Mouse (Mus musculus): Measurements from ENCODE around the gene Dis3l2.
A peak's percentile ranks its signal among the peaks of the same experiment; 100 is the strongest.

The Dis3l2 gene

DNA sequence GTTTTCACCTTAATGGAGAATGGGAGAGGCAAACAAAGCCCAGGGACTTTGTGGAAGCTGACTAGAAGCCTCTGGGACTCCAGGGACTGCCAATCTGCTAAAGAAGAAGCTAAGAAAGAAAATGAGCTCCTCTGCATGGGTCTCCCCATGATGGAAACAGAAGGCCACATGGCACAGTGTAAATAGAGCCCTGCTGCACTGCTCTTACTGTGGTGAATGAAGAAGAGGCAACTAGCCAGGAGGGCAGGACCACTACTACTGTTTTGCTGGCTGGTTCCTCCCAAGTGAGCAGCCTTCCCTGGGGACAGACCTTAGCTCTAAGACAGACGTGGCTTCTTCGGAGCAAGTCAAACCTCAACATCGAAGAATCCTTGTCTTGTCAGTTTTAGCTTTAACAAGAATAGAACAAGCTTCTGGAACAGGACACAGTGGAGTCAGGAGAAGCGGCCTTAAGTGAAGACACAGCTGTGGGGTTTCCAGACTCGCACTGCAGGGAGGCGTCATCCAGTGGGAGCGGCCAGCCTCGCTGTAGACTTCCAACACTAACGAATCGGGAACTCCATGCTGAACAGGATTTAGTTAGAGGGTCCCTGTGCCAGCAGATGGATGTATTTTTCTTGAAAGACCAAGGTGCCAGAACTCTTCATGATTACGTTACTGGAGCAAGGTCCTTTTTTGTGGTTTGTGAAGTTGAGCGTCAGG lies 307.2 kb downstream of the Dis3l2 start:
- DNase-seq (ENCODE audit: extremely low spot score) = no peak

DNA sequence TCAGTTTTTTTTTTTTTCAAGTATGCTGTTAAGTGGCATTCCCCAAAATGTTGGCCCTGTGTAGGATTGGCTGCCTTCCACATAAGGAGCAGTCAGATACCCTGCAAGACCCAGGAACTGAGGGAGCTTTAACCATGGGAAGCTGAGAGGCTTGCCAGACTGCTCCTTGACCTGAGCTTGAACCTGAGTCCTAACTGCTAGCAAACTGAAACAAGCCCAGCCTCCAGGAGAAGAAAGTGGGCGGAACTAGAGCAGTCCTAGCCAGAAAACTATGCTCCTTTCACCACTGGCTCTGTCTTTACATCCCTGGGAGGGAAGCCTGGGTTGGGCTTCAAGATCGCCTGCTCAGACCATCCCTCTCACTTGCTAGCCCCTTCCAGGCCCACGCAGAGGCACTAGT lies 308.1 kb downstream of the Dis3l2 start:
- no peak for DNase-seq (ENCODE audit: extremely low spot score)

DNA sequence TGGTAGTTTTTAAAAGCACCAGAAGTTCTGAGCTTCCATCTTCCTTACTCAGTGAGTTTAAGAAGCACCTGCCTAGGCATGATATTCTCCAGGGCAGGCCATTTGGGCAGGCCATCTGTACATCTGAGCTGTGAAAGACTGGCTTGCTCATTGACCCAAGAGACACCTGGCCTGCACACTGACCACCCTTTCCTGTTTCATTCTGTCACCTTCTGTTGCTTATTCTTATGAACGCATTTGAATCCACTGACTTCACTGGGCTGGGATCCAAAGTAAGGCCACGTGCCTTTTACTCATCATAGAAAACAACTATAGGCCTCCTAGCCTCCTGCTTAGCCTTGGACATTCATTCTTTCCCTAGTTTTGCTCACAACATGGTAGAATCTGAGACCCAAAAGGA lies 309.0 kb downstream of the Dis3l2 start:
- DNase-seq (ENCODE audit: extremely low spot score) = no peak

DNA sequence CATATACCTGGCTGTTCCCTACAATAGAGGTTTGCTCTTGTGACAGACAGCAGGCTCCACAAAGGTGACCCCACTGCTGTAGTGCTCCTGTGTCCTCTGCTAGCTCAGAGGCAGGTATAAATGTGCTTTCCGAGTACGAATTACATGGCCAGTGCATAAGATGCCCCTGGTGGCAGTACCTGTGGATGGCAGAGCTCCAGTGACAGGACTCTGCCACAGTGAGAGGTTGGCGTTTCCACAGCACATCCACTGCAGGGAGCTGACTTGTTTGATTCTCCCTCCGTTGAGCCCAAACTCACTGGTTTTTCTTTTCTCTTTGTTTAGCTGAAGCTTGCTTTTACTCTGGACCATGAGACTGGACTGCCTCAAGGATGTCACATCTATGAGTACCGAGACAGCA lies 317.1 kb downstream of the Dis3l2 start:
- DNase-seq (ENCODE audit: extremely low spot score) = no peak

DNA sequence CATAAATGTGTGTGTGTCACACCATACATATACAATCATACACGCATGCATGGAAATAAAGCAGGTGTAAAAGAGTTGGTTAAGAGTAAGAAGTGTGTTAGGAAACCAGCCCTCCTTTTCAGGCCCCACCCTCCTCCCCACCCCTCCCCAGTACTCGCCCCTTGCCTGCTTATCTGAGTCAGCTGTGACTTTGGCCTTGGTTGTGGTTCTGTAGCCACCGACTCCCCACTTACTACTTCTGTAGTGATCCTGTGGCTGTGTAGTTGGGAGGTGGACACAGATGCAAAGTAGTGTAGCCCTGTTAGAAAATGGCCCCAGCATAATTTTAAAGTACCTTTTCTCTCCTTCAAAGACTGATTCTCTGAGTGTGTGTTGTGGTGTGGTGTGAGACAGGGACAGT lies 318.0 kb downstream of the Dis3l2 start:
- no peak for DNase-seq (ENCODE audit: extremely low spot score)

DNA sequence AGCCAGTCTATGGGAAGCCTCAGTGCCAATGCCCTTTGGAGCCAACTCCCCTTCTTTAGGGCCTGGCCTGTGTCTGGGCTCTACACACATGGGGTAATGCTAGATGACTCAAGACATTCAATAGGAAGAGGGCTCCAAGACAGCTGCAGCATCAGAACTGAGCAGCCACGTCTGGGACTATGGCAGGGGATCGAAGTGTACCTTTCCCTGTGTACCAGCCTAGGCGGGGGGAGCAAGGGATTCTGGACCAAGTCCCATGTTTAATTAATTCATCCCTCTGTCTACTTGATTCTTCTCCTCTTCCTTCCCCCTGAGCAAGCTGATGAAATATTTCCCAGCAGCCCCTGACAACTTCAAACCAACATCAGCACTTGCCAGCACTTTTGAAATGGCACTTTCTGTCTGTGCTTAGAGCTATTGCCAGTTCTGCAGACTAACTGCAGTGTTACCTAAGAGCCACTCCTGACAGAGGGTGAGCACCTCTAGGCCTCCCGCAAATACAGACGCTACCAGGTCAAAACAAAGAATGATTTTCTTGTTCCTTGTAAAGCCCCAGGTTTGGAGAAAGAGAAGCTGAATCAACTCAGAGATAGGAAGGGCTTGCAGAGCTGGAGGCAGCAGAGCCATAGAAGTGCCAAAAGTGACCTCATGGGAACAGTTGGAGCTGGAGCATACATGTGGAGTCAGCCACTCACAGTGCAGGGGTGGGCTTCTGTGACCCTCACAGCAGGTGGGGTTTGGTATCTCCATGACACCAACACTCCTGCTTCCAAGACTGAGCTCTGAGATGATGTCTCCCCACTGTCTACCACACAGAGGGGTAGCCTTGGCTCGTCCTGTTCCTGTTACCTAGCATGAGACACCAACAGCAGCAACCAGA lies 319.9 kb downstream of the Dis3l2 start:
- DNase-seq (ENCODE audit: extremely low spot score) = no peak

DNA sequence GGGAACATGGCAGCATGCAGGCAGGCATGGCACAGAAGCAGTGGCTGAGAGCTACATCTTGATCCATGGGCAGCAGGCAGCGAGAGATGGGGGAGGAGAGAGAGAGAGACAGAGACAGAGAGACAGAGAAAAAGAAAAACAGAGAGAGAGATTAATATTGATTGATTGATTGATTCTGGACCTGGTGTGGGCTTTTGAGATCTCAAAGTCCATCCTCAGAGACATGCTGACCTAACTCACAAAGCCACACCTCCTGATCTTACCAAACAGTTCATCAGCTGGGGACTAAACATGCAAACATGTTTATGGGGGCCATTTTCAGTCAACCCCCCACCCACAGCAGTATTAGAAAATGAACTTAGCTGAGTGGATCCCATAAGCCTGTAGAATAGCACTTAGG lies 321.4 kb downstream of the Dis3l2 start:
- no peak for DNase-seq (ENCODE audit: extremely low spot score)

DNA sequence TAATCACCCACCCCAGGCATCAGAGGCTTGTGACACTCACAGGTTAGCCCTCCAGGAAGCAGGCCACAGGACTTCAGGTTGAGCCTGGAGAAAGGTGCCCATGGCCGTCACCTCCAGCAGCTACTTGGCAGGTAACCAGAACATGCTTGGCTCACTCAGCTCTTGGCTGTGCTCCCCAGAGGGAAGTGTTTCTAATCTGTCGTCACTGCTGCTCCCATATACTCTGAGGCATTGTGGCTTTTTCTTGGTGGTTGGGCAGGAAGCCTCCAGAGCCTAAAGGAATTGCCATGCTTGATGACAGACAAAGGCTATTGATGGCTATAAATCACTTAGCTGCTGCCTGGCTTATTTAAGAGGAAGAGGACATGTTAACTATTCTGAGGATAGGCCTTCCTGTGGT lies 325.2 kb downstream of the Dis3l2 start:
- DNase-seq (ENCODE audit: extremely low spot score) = no peak

DNA sequence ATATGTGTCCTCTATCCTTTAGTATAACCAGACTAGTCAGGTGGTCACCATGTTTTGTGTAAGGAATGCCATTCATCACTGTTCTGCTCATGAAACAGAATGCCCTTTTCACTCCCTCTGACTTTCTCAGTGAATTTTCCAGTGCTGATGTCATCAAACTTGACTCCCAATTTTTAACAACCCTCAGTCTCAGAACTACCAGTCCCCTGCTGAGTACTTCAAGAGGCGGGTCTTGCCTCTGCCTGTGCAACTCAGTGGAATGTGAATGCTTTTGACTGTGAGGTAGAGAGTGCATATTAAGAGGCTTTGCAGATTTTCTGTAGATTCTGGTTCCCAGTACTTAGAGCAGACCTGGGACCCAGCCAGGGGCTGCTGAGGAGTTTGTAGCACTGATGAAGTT lies 327.0 kb downstream of the Dis3l2 start:
- no peak for DNase-seq (ENCODE audit: extremely low spot score)

DNA sequence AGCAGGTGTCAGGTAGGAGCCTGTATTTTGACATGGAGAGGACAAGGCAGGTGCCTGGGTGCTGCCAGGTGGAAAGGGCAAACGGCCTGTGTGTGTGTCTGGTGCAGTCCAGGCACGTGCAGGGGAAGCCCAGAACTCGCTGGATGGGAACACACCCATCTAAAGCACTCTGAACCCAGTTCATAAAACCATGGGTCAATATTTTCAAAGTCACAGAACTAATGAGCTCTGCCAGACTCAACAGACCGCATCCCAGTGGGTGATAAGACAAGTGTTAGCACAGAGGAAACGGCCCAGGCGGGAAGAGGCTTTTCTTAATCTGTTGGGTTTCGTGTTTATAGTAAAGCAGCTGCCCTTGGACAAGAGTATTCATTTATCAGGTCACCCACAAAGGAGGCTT lies 328.9 kb downstream of the Dis3l2 start:
- DNase-seq (ENCODE audit: extremely low spot score) = no peak

DNA sequence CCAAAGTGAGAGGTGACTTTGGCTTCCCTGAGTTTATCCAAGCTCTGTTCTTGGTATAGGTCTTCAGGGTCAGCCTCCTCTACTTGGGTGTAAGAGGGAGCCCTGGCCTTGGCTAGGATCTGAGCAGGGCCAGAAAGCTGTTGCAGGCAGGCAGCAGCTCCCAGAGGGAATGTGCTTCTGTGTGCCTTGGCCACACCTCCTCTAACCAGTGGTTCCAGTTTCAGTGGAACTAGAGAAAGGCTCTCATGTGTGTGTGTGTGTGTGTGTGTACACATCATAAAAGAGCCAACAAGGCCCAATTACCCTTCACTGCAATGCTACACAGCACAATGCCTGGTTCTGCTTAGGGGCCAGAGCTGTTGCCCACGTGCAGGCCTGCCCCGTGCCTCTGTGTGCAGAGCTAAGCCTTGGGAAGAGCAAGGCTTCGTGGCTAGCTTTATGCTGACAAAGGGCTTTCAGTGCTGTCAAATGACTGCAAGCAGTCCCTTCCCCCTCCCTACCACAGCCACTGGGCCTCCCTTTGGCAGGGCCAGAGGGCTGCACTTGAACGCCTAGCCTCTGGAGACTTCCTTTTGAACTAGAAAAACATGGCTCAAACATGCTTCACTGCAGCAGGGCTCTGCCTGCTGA lies 332.0 kb downstream of the Dis3l2 start:
- DNase-seq (ENCODE audit: extremely low spot score) = peak; percentile 60

DNA sequence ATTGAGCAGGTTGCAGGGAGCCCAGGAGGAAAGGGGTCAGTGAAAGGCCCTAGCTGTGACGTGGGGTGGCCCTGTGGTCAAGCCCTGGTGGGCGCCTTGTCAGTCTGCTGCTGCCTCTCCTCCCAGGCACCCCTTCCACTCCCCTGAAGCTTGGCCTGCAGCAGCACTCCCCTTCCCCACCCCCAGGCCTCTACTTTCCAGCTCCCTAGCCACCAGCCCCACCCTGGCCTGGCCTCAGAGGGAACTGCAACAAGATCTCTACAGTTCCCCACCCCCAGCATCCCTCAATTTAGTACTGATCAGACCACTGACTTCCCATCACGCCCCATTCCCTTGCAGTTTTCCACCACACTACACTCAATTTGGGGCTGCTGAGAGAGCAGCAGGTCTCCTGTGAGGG lies 332.7 kb downstream of the Dis3l2 start:
- DNase-seq (ENCODE audit: extremely low spot score) = peak; percentile 12

DNA sequence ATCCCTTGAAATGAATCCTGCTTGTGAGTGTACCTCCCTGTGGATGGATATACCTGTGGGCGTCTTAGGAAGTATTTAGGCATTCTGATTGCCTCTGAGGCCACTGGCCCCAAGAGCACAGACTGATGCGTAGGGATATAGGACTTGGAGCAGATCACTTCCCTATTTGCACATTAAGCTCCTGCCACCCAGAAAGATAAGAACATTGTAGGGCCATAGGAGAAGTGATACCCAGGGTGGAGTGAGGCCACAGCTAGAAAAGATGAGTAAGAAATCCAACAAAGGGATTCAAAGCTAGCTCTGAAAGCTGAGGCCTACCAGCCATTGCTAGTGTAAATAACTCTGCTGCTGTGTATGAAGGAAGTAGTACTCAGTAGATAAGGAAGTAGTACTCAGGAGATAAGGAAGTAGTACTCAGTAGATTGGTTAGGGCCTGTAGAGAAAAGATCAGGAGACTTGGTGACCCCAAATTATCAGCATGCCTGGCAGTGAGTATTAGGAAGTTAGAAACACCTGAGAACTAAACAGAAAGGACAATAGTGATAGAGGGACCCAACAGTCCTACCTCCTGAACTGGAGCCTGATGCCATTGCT lies 335.0 kb downstream of the Dis3l2 start:
- DNase-seq (ENCODE audit: extremely low spot score) = no peak

DNA sequence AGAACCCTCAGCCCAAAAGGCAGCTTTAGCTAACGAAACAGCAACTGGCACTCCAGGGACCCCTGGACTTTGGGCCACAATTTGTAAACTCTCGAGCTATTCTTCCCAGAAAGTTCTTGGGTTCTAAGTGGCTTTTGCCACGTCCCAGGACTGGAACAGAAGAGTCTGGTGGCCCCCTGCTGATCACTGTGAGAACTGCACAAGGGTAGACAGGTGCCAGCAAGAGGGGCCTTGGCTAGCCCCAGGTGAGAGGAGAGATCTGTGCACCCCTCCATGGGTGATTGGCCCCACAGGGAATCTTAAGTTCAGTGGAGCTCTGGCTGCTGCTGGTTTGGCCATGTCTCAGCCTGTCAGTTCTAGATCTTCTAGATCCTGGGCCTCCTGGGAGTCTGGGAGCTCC lies 337.5 kb downstream of the Dis3l2 start:
- DNase-seq (ENCODE audit: extremely low spot score) = peak; percentile 62

DNA sequence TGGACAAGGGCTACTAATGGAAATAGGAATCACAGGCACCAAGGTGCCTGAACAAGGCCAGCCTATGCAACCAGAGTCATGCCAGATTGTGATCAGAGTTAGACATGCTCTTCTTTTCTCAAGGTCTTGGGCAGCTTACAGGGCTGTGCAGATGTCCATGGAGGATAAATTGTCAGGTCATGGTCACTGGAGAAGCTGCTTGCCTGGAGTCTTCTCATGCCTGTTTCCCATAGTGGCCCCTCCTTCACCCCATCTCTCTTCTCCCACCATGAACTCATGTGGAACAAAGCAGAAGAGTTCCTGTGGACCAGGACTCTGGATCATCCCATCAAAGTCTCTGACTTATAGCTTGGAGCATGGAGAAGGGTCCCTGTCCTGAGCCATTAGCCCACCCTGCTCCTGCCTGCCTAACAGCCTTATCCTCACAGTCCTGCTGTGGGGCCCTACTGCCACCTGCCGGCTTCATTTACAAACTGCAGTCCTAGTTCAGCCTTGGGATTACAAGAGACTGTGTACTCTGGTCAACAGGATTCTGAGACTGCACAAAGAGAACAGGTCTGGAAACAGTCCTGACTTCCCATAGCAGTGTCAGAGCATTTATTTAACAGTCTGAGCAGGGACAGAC lies 338.3 kb downstream of the Dis3l2 start:
- peak; percentile 73 for DNase-seq (ENCODE audit: extremely low spot score)

DNA sequence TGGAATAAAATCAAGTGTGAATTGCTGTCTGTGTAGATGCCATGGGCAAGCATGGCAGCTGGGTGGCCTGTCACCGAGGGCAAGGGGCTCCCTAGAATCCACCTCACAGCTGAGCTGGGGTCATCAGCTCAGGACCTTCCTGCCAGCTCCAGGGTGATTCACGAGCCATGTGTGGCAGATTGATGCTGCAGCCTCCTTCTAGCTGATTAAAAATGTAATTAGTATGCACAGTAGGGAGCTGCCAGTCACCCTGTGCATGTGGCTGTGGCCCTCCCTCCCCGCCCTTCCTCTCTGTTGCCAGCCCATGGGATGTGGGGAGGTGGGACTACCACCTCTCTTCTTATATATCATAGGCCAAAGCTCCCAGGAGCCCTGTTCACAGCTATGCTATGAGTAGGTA lies 346.5 kb downstream of the Dis3l2 start:
- no peak for DNase-seq (ENCODE audit: extremely low spot score)

DNA sequence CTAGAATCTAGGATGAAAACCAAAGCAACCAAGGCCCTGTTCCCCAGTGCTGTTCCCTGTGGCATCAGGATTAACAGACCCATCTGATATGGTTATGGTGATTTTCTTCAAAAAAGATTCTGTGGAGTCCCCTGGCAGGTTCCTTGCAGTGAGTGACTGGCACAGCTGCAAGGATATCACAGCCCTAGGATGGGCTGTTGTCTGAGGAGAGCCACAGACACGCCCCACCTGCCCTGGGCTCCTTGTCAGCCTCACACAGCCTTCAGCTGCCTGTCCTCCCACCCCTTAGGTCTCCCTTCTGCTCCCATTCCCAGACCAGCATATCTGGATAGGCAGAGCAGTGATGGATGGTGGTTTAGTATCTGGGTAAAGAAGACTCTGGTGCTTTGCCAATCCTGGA lies 347.1 kb downstream of the Dis3l2 start:
- DNase-seq (ENCODE audit: extremely low spot score) = no peak

DNA sequence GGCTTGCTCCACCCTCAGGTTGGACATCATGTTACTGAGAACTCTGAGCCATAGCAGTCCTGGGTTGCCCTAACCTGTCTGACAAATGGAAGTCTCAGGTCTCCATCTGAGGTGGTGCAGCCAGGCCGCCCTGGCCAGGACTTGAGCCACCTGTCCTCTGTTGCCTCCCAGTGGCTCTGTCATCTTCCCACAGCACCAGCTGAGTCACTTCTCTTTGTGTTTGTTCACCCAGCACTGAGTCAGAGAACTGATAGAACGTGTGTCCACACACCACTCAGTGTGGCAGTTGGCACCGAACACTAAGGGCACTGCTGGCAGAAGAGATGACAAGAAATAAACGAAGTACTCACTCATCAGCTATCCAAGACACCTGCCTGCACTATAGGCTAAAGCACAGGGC lies 347.8 kb downstream of the Dis3l2 start:
- no peak for DNase-seq (ENCODE audit: extremely low spot score)

DNA sequence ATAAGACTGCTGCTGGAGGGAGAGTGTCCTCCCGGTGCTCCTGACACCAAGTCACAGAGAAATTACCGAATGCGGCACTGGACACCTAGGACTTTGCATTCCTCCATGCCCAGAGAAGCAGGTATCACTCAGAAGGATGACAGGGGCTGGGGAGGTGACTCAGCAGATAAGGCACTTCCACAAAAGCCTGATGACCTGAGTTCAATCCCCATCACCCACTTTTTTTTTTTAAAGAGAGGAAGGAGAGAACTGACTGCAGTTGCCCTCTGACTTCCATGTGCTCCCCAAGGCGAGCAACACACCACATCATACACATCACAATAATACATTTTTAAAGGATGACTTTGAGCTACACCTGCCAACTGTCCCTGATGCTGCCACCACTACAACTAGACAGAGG lies 353.5 kb downstream of the Dis3l2 start:
- DNase-seq (ENCODE audit: extremely low spot score) = no peak

DNA sequence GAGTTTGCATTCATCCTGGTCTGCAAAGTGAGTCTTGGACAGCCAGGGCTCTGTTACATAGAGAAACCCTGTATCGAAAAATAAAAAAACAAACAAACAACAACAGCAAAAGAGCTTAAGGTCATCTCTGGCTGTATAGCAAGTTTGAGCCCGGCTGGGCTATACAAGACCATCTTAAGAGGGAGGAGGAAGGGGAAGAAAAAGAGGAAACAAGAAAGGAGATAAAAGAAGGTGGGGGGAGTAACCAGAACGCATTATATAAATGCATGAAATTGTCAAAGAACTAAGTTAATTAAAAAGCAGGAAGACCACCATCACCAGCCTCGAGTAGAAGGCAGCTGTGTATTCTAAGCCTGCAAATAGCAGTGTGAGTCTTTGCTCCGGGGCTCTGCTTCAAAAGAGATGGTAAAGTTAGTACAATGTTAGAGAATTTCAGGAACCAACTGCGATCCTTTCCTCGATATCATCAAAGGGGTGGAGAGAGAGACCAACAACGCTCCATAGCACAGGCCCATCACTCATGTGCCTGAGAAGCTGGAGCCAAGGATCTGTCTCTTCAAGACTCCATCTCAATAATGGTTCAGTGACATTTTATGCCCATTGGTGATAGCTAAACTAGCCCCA lies 355.5 kb downstream of the Dis3l2 start:
- DNase-seq (ENCODE audit: extremely low spot score) = no peak

DNA sequence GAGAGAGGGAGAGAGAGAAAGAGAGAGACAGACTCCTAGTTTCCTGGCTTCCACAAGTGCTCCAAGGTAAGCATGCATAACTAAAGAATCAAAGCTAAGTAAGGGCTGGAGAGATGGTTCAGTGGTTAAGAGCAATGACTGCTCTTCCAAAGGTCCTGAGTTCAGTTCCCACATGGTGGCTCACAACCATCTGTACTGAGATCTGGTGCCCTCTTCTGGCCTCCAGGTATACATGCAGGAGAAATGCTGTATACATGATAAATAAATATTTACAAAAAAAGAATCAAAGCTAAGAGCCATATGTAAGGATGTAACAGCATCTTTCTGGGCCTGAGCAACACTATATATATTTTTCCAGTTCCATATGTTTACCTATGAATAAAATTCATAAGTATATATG lies 357.3 kb downstream of the Dis3l2 start:
- no peak for DNase-seq (ENCODE audit: extremely low spot score)

DNA sequence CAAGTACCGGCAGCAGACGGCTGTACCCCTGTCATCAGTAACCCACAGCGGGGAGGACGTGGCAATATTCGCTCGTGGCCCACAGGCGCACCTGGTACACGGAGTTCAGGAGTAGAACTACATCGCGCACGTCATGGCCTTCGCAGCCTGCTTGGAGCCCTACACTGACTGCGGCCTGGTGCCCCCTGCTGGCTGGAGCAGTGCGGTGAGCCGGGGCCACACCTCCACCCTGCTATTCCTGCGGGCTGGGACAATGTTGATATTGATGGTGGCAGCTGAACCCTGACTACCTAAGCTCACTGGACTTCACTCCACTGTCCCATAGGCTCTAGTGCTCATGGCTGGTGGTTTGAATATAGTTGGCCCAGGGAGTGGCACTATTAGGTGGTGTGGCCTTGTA lies 367.1 kb downstream of the Dis3l2 start:
- DNase-seq (ENCODE audit: extremely low spot score) = peak; percentile 26
